Mouse (Mus musculus) kidney, embryonic 14.5 days (tissue): ENCODE results near the gene Med19. TPM values are rescaled to one million over a fixed set of nuclear protein-coding genes. Genes with fewer than 3 reads are reported as not detected.
"Not testable (repeated sequence)": the region's sequence is repeated elsewhere in the genome, so short reads cannot be mapped to it uniquely, and the experiment has no call there.

ENCODE experiments used
- ATAC-seq: fragments of 200-750 bp; cut with Nextera tagmentation; 2 replicates; pipeline ENCODE4 v1.8.0; 2017; ENCODE audit warnings: moderate number of reproducible peaks, mild to moderate bottlenecking, moderate TSS enrichment, moderate library complexity; ENCODE audit not compliant: low FRiP score, low TSS enrichment
- H3K27ac ChIP-seq: fragments of 300-500 bp; sonication (generic); 2 replicates; pipeline ENCODE4 v1.5.1; 2014; ENCODE audit warnings: low read depth, mild to moderate bottlenecking, low read length, moderate library complexity, mixed read lengths
- H3K27me3 ChIP-seq: fragments of 300-500 bp; sonication (generic); 2 replicates; pipeline ENCODE4 v1.6.1; 2014; ENCODE audit warnings: mild to moderate bottlenecking, low read length; ENCODE audit not compliant: control insufficient read depth, insufficient read depth
- H3K36me3 ChIP-seq: fragments of 300-500 bp; sonication (generic); 2 replicates; pipeline ENCODE4 v1.6.1; 2014; ENCODE audit warnings: low read length, mixed read lengths; ENCODE audit not compliant: control insufficient read depth, insufficient read depth
- H3K4me1 ChIP-seq: fragments of 300-500 bp; sonication (generic); 2 replicates; pipeline ENCODE4 v1.6.1; 2014; ENCODE audit warnings: low read length, mixed read lengths; ENCODE audit not compliant: control insufficient read depth, insufficient read depth
- H3K4me2 ChIP-seq: fragments of 300-500 bp; sonication (generic); replicated peaks from 2 replicates; pipeline ENCODE4 v1.6.1; 2014; ENCODE audit warnings: low read depth, mild to moderate bottlenecking, low read length
- H3K4me3 ChIP-seq: fragments of 300-500 bp; sonication (generic); 2 replicates; pipeline ENCODE4 v1.5.1; 2014; ENCODE audit warnings: mild to moderate bottlenecking, low read length
- H3K9ac ChIP-seq: fragments of 300-500 bp; sonication (generic); 2 replicates; pipeline ENCODE4 v1.6.1; 2014; ENCODE audit warnings: low read depth, mild to moderate bottlenecking, low read length, moderate library complexity
- H3K9me3 ChIP-seq: fragments of 300-500 bp; sonication (generic); 2 replicates; pipeline ENCODE4 v1.6.1; 2016; ENCODE audit warnings: low read length; ENCODE audit not compliant: control insufficient read depth
- WGBS: fragments of 180-500 bp; shearing (Covaris S2); extraction: QIAGEN DNeasy Blood & Tissue Kit; methylation state at CpG from one replicate; pipeline ENCODE4 v1.1.7; 2014; 5-methylcytosine and 5-hydroxymethylcytosine counted together
- polyA plus RNA-seq: library from polyadenylated mRNA; unstranded; fragments of >200 nt; fragmentation: Nextera tagmentation; extraction: Ambion mirVana; gene quantifications from 2 replicates; pipeline ENCODE4 v1.2.1, GENCODE M21; 2014

Gene Med19
- polyA plus RNA-seq, 1 experiment from 2014 or later, result 50.5 TPM

- WGBS, result 95% methylated on average over 2 of the region's 2 CpGs
These were observed 42.5 kb downstream of the Med19 start for GRCm38 (mm10) chr2:84720718-84721117.

GRCm38 (mm10) chr2:84721182-84721581 is 43.0 kb downstream of the Med19 start:
- no peak overlapping the region for H3K9ac ChIP-seq
- WGBS, result 83% methylated on average over 3 of the region's 3 CpGs
- H3K4me1 ChIP-seq, result peaks cover 2% of the 10 kb centered on the region
- no peaks in the 10 kb centered on the region for H3K9me3 ChIP-seq
- ATAC-seq, result no peak
- H3K27ac ChIP-seq, result no peak overlapping the region
- H3K27me3 ChIP-seq, result no peaks in the 10 kb centered on the region
- peaks cover 25% of the 10 kb centered on the region for H3K36me3 ChIP-seq
- H3K4me2 ChIP-seq, result no peak overlapping the region
- H3K4me3 ChIP-seq, result no peak overlapping the region

More at GRCm38 (mm10) chr2:84720718-84721117, 42.5 kb downstream of the Med19 start:
- Histone ChIP-seq H3K36me3 (peaks cover 25% of the 10 kb centered on the region), H3K9me3 (no peaks in the 10 kb centered on the region), H3K4me2 (no peak overlapping the region), H3K27ac (no peak overlapping the region), H3K9ac (no peak overlapping the region), H3K4me1 (no peaks in the 10 kb centered on the region), H3K27me3 (no peaks in the 10 kb centered on the region), H3K4me3 (no peak overlapping the region)
- no peak for ATAC-seq

DNA sequence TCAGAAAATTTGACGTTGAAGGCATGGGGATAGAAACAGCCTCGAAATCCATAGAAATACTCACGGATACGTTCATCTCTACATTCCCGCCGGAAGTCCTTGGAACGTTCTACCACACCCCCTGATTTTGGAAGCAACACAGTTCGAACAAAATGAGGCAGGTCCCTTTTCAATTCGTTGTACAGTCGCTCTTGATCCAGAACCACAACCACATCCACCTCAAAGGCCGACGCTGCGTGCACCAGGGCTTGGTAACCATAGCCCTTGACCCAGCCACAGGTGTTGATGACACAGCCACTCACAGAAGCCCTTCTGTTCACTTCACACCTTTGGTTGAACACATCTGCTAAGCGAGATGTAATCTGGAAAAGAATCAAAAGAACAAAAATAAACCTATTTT is 45.7 kb downstream of the Med19 start:
- WGBS, result 96% methylated on average over 14 of the region's 14 CpGs

GRCm38 (mm10) chr2:84725770-84726169 is 47.6 kb downstream of the Med19 start:
- H3K4me2 ChIP-seq, result no peak overlapping the region; the same call in 1 of the 2 replicates
- H3K4me3 ChIP-seq, result no peak overlapping the region
- ATAC-seq, result no peak
- H3K27ac ChIP-seq, result no peak overlapping the region
- H3K9ac ChIP-seq, result no peak overlapping the region
- H3K36me3 ChIP-seq, result peaks cover 25% of the 10 kb centered on the region
- WGBS, result 92% methylated on average over 10 of the region's 10 CpGs
- peaks cover 7% of the 10 kb centered on the region for H3K4me1 ChIP-seq
- no peaks in the 10 kb centered on the region for H3K27me3 ChIP-seq
- H3K9me3 ChIP-seq, result no peaks in the 10 kb centered on the region

More for the DNA sequence above, 45.7 kb downstream of the Med19 start:
- Histone ChIP-seq H3K4me3 (no peak overlapping the region), H3K9ac (no peak overlapping the region), H3K36me3 (peaks cover 25% of the 10 kb centered on the region), H3K9me3 (no peaks in the 10 kb centered on the region), H3K4me2 (no peak overlapping the region), H3K27me3 (no peaks in the 10 kb centered on the region), H3K4me1 (peaks cover 7% of the 10 kb centered on the region), H3K27ac (no peak overlapping the region)
- ATAC-seq, result no peak

DNA sequence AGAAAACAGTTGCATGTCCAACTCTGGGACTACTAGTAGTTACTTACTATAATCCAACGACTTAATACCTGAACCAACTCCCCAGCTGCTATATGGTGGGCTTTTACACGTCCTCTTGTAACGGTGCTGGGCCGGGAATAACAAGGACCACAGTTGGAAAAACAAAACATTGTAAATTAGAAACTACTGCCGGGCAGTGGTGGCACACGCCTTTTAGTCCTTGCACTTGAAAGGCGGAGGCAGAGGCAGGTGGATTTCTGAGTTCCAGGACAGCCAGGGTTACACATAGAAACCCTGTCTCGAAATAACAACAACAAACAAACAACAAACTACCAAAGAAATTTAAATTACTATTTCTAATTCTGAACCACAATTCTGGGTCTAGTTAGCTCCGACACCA is 48.5 kb downstream of the Med19 start:
- peak; percentile 1; the same call in 1 of the 2 replicates for ATAC-seq
- peak overlapping the region; percentile 72 for H3K4me2 ChIP-seq
- H3K27me3 ChIP-seq, result no peaks in the 10 kb centered on the region
- peaks cover 25% of the 10 kb centered on the region for H3K36me3 ChIP-seq
- H3K27ac ChIP-seq, result no peak overlapping the region
- H3K9ac ChIP-seq, result peak overlapping the region; percentile 40
- under 1% methylated on average over 9 of the region's 9 CpGs for WGBS
- peaks cover 7% of the 10 kb centered on the region for H3K4me1 ChIP-seq
- H3K9me3 ChIP-seq, result no peaks in the 10 kb centered on the region
- peak overlapping the region; percentile 46 for H3K4me3 ChIP-seq

DNA sequence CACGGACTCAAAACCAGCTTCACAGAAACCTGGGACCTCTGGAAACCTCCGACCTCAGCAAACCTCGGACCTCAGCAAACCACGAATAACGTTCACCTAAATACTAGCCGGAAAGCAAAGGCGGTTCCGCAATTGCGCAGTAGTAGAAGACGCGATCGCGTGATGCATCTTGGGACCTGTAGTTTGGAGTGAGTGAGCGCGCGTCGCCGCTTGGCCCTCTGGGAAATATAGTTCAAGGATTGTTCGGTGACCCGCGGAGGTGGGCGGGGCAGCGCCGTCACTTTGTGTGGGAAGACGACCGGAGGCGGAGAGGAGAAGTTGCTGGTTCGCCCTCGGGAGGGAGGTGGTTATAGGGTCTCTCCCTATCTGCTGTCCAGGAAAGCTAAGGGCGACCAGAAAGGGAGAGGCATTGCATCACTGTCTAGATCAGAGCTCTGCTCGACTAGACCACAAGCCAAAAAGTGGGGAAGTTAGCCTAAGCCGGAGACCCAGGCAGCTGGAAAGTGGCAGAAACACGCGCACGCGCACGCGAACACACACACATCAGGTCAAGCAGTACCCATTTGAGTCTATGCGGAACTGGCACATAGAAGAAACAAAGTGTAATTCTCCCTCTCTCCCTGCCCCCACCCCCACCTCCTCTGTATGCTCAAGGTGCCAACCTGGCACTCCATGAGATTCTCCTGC is 49.1 kb downstream of the Med19 start, which contains the start of gene Clp1:
Clp1 (minus strand) TSS at position 179 of the 687 bp plus-strand sequence.
- H3K9ac ChIP-seq, result peak within 1 kb of the TSS; percentile 62
- peak within 1 kb of the TSS; percentile 72 for H3K4me2 ChIP-seq
- ATAC-seq, result peak; percentile 96
- no peaks in the 10 kb centered on the region for H3K9me3 ChIP-seq
- H3K4me1 ChIP-seq, result peaks cover 7% of the 10 kb centered on the region
- peaks cover 25% of the 10 kb centered on the region for H3K36me3 ChIP-seq
- peak within 1 kb of the TSS; percentile 88 for H3K27ac ChIP-seq
- H3K27me3 ChIP-seq, result no peaks in the 10 kb centered on the region
- under 1% methylated on average over 39 of the region's 39 CpGs for WGBS
- H3K4me3 ChIP-seq, result peak within 1 kb of the TSS; percentile 46

DNA sequence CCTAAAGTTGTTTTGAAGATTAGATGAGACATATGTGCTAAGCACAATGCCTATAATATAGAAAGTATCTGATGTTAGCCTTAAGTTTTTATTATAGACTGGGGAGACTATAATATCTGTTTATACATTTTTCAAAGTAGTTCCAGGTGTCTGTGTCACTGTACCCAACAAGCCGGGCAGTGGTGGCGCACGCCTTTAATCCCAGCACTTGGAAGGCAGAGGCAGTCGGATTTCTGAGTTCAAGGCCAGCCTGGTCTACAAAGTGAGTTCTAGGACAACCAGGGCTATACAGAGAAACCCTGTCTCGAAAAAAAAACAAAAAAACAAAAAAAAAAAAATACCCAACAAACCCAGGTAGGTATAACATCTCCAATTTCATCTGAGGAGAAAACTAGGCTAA is 50.0 kb downstream of the Med19 start:
- not testable (repeated sequence) for H3K9me3 ChIP-seq, H3K4me3 ChIP-seq, H3K4me2 ChIP-seq, H3K4me1 ChIP-seq, H3K27ac ChIP-seq, H3K9ac ChIP-seq, H3K27me3 ChIP-seq, ATAC-seq
- WGBS, result 81% methylated on average over 5 of the region's 5 CpGs
- peaks cover 22% of the 10 kb centered on the region for H3K36me3 ChIP-seq

- WGBS, result 79% methylated on average over 3 of the region's 3 CpGs
- no peak for ATAC-seq
- Histone ChIP-seq H3K9me3 (no peaks in the 10 kb centered on the region), H3K4me1 (peaks cover 28% of the 10 kb centered on the region), H3K27ac (no peak overlapping the region), H3K27me3 (no peaks in the 10 kb centered on the region), H3K9ac (no peak overlapping the region), H3K36me3 (no peaks in the 10 kb centered on the region), H3K4me3 (no peak overlapping the region), H3K4me2 (no peak overlapping the region)
These were observed 53.0 kb downstream of the Med19 start for GRCm38 (mm10) chr2:84731206-84731605.

- no peaks in the 10 kb centered on the region for H3K27me3 ChIP-seq
- H3K9me3 ChIP-seq, result no peaks in the 10 kb centered on the region
- H3K27ac ChIP-seq, result no peak overlapping the region
- no peaks in the 10 kb centered on the region for H3K36me3 ChIP-seq
- no peak overlapping the region for H3K4me2 ChIP-seq
- 72% methylated on average over 1 of the region's 1 CpGs for WGBS
- no peak for ATAC-seq
- H3K4me3 ChIP-seq, result no peak overlapping the region
- no peak overlapping the region for H3K9ac ChIP-seq
- peaks cover 34% of the 10 kb centered on the region for H3K4me1 ChIP-seq
These were observed 54.2 kb downstream of the Med19 start for GRCm38 (mm10) chr2:84732394-84732793.
